Mouse (Mus musculus): ENCODE measurements around the gene Spef1.

The Spef1 gene

GRCm38 (mm10) chr2:131205521-131206182 lies 18.6 kb upstream of the Spef1 start:
- DNase-seq (ENCODE audit: low read depth): peak; percentile 86

GRCm38 (mm10) chr2:131204410-131204981 lies 17.4 kb upstream of the Spef1 start:
- peak; percentile 49 for DNase-seq (ENCODE audit: low read depth)

GRCm38 (mm10) chr2:131203816-131204409 lies 16.8 kb upstream of the Spef1 start:
- DNase-seq (ENCODE audit: low read depth): no peak

DNA sequence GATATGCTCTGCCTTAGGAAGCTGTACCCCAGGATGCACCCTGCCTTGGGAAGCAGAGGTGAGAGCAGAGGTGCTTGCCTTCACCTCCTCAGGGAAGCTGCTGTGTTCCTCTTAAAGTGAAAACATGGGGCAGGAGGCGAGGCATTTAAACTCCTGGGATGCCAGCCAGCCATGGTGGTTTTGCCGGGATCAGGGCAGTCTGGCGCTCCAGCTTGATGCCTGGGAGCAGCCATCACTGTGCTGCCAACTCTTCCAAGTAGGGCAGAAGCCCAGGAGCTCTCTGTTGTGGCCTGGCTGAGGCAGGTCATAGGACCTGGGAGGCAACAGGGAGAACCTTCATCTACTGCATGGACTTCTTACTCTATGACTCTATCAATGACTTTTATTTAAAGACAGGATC lies 14.2 kb upstream of the Spef1 start:
- DNase-seq (ENCODE audit: low read depth): no peak

DNA sequence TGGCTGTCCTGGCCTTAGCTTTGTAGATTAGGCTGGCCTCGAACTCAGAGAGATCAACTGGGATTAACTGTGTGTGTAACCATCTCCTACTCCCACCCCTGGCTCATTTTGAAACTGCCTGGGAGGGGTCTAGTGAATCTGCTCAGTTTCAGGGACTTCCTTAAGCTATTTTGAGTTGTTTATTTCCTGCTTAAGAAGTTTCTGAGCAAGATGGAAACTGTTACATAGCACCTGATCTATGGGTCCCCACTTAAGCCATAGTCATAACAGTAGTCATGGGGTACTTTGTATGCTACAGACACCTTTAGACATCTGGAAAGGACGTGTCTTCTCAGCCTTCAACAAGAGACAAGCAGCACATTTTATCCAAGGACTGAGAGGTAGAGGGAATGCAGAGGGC lies 13.6 kb upstream of the Spef1 start:
- no peak for DNase-seq (ENCODE audit: low read depth)

DNA sequence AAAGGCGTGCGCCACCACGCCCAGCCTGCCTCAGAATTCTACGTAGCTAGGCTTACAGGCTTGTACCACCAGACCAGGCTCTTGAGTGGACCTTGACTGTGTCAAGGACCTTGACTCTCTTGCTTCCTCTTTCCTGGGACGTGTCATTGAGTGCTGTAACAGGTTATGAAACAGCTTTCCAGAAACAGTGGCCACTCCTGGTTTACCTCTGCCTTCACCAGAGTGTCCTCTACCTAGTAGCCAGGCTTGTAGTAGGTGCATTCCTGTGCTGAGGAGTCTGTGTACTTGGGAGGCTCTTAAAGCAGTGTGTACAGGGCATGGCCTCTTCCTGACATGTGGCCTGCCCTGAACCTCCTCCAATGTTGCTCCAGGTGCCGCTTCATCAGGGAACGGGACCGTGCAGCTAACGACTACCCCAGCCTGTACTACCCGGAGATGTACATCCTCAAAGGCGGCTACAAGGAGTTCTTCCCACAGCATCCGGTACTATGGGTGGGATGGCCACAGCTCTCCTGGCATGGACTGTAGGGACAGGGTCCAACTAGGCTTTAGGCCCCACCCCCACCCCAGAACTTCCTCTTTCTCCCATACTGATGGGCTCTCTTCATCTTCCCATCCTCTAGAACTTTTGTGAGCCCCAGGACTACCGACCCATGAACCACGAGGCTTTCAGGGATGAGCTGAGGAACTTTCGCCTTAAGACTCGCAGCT lies 9.7 kb upstream of the Spef1 start:
- DNase-seq (ENCODE audit: low read depth): peak; percentile 34

GRCm38 (mm10) chr2:131191005-131191390 lies 3.9 kb upstream of the Spef1 start:
- peak; percentile 31 for DNase-seq (ENCODE audit: low read depth)

DNA sequence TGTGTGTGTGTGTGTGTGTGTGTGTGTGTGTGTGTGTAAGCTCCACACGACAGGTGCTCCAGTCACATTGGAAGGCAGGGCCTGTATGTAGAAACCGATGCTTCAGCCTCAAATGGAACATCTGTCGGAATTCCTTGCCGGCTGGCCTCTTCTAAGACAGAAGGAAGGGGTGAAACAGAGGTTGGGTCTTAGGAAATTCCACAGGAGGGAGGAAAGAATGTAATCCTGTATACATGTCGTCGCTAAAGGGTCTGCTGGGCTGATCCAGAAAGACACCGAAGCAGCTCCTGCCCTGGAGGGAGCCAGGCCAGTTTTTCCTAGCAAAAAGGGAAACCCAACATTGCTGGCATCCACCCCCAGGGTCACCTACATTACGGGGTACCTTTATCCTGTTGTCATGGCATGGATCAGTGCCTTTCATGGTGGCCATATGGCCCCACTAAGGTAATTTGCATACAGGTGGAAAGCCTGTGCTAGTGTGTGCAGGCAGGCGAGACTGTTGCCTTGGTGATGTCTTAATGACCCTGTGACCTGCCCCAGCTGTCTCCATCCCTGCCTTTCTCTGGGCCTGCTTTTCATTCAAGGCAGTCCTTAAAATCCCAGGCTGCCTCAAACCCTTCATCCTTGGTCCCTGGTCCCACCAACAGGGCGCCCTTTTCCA lies 3.4 kb upstream of the Spef1 start:
- no peak for DNase-seq (ENCODE audit: low read depth)

GRCm38 (mm10) chr2:131189521-131190309 lies 2.6 kb upstream of the Spef1 start:
- DNase-seq (ENCODE audit: low read depth): no peak

DNA sequence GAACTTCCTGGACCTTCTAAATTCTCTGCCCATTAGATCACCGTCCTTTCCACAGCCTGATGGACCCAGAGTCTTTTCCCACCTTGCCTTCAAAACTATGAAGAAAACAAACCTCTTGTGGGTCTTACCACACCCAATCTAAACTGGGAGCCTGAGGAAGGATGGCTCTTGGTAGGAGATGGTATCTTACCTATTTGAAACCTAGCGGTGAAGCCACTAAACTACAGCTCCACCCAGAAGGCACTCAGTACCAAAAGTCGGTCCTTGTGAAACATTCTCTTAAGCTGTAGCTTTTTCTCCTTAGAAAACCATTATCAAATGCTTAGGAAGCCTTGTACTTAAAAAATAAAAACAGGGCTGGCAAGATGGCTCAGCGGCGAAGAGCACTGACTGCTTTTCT lies 1.2 kb upstream of the Spef1 start:
- no peak for DNase-seq (ENCODE audit: low read depth)

- no peak for DNase-seq (ENCODE audit: low read depth)
Measured at GRCm38 (mm10) chr2:131187602-131187922, 480 bp upstream of the Spef1 start.

- DNase-seq (ENCODE audit: low read depth): no peak
Measured at GRCm38 (mm10) chr2:131186343-131186742, 739 bp downstream of the Spef1 start.

- peak; percentile 75 for DNase-seq (ENCODE audit: low read depth)
Measured at GRCm38 (mm10) chr2:131179990-131180587, 7.0 kb downstream of the Spef1 start, which contains the start of gene Cenpb. Gene Cenpb, minus strand, starts transcription at chr2:131180067.

GRCm38 (mm10) chr2:131179246-131179886 lies 7.7 kb downstream of the Spef1 start:
- peak; percentile 75 for DNase-seq (ENCODE audit: low read depth)

GRCm38 (mm10) chr2:131178828-131179245 lies 8.2 kb downstream of the Spef1 start:
- DNase-seq (ENCODE audit: low read depth): peak; percentile 24

GRCm38 (mm10) chr2:131177932-131178331 lies 9.2 kb downstream of the Spef1 start:
- no peak for DNase-seq (ENCODE audit: low read depth)

DNA sequence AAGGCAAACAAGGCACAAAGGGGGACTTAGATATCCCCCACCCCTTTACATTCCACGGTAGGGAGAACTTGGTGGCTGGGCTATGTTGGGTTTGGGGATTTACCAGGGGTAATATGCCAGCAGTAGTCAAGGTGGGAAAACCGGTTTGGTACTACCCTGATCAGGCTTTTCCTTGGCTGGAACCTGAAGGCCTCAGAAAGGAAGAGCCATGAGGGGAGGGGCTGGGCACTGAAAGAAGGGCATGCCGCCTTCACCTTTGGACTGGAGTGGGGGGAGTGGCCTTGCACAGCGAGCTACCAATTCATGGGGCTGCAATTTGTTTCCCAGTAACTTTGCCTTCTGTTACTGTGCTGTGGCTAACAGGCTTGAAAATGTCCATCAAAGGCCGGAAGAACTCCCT lies 10.6 kb downstream of the Spef1 start:
- no peak for DNase-seq (ENCODE audit: low read depth)

GRCm38 (mm10) chr2:131175945-131176309 lies 11.2 kb downstream of the Spef1 start:
- no peak for DNase-seq (ENCODE audit: low read depth)

DNA sequence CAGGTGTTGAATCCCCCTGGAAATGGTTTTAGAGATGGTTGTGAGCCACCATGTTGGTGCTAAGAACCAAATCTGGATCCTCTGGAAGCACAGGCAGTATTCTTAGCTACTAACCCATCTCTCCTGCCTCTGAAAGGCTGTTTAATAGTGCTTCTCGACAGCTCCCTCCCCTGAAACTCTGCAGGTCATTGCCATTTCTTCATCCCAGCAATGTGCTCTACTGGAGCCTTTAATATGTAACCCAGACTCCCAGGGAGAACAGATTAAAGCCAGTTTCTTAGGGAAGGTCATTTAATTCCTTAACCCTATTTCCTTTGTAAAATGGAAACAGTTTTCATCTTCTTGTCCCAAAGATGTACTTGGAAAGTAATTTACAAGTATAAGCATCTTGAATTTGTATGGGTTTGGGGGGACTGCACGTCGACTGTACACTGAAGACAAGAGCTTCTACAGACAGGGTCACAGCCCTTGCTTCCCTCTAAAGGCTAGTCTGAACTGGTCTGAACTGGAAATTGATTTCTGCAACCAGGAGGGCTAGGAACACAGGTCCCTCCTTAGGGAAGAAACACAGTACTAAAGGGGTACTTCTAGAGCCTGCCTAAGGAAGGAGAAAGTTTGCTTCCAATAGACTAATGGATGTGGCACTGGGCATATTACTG lies 11.7 kb downstream of the Spef1 start:
- DNase-seq (ENCODE audit: low read depth): no peak

DNA sequence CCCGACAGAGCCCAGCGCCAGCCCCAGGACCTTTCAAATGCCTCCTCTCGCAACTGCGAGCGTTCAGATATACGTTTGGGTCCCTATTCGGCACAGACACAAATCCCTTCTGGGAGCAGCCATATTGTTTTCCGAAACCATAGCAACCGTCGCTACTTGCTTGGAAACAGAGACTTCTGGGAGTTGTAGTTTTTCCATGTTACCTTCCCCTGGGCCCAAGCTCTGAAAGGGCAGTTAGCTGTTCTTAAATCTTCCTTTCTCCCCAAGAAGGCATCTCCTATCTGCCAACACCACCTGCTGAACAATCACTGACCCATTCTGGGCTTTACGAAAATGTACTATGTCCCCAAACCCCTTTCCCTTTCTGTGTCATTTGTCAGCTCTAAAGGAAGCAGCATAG lies 12.4 kb downstream of the Spef1 start:
- peak; percentile 80 for DNase-seq (ENCODE audit: low read depth)
